Mouse (Mus musculus): ENCODE results near the gene Doc2a. TPM values are rescaled to one million over a fixed set of nuclear protein-coding genes. Genes with fewer than 3 reads are reported as not detected.
A peak's percentile ranks its signal among the peaks of the same experiment; 100 is the strongest.

The Doc2a gene
- polyA plus RNA-seq, 2 experiments, result 0.02 to 0.18 TPM

- no peak for ATAC-seq (ENCODE audit: insufficient read depth)
- Histone ChIP-seq H3K4me2 (ENCODE audit: low read depth) (no peak overlapping the region), H3K27me3 (ENCODE audit: control insufficient read depth, insufficient read depth, low read length) (no peaks in the 10 kb centered on the region), H3K4me3 (ENCODE audit: insufficient read depth in 1 of 2, low read depth in 2 of 2, low read length in 2 of 2) (no peak overlapping the region), H3K9me3 (ENCODE audit: control insufficient read depth, low read length) (no peaks in the 10 kb centered on the region), H3K36me3 (replicated peaks; ENCODE audit: control insufficient read depth, insufficient read depth, low read depth) (peaks cover 34% of the 10 kb centered on the region), H3K9ac (replicated peaks) (no peak overlapping the region), H3K4me1 (replicated peaks; ENCODE audit: control insufficient read depth in 2 of 2, insufficient read depth in 2 of 2, low read length in 1 of 2) (peaks cover 4 to 6% of the 10 kb centered on the region in 2 experiments; a peak in 3 of 4 replicates), H3K27ac (no peak overlapping the region)
- TF ChIP-seq CTCF (IDR thresholded peaks at IDR 0.05; ENCODE audit: low read depth) (no peak), EP300 (IDR thresholded peaks at IDR 0.05; ENCODE audit: low read depth) (no peak)
- 71% methylated on average over 9 of the region's 9 CpGs for WGBS (ENCODE audit: insufficient replicate concordance)
- no peak for DNase-seq (ENCODE audit: low read depth in 3 of 3, low spot score in 3 of 3)
Measured at GRCm38 (mm10) chr7:126856741-126857420, 9.7 kb downstream of the Doc2a start.

GRCm38 (mm10) chr7:126860987-126861386, 13.8 kb downstream of the Doc2a start:
- Histone ChIP-seq H3K36me3 (replicated peaks; ENCODE audit: control insufficient read depth, insufficient read depth, low read depth) (peaks cover 30% of the 10 kb centered on the region), H3K9me3 (ENCODE audit: control insufficient read depth, low read length) (no peaks in the 10 kb centered on the region), H3K27ac (peak overlapping the region; percentile 50), H3K4me3 (ENCODE audit: insufficient read depth in 1 of 2, low read depth in 2 of 2, low read length in 2 of 2) (peak overlapping the region; percentile 80 to 95), H3K4me2 (ENCODE audit: low read depth) (peak overlapping the region; percentile 99), H3K27me3 (ENCODE audit: control insufficient read depth, insufficient read depth, low read length) (no peaks in the 10 kb centered on the region), H3K4me1 (replicated peaks; ENCODE audit: control insufficient read depth in 2 of 2, insufficient read depth in 2 of 2, low read length in 1 of 2) (peaks cover 14 to 20% of the 10 kb centered on the region in 2 experiments), H3K9ac (replicated peaks) (peak overlapping the region; percentile 83)
- DNase-seq (ENCODE audit: low read depth in 3 of 3, low spot score in 3 of 3) (peak in 1 of 3 experiments; percentile 16), ATAC-seq (ENCODE audit: insufficient read depth) (no peak)
- WGBS (ENCODE audit: insufficient replicate concordance), result 29% methylated on average over 5 of the region's 5 CpGs
- TF ChIP-seq CTCF (IDR thresholded peaks at IDR 0.05; ENCODE audit: low read depth) (no peak), EP300 (IDR thresholded peaks at IDR 0.05; ENCODE audit: low read depth) (no peak)

GRCm38 (mm10) chr7:126861429-126862130, 14.4 kb downstream of the Doc2a start, which contains the start of gene Hirip3:
Gene Hirip3, plus strand, starts transcription at chr7:126861972.
- DNase-seq (ENCODE audit: low read depth in 3 of 3, low spot score in 3 of 3) (peak; percentile 91 to 94 (median 93)), ATAC-seq (ENCODE audit: insufficient read depth) (peak; percentile 93)
- peak within 1 kb of the TSS; percentile 80 to 95 for H3K4me3 ChIP-seq (ENCODE audit: insufficient read depth in 1 of 2, low read depth in 2 of 2, low read length in 2 of 2)
- TF ChIP-seq CTCF (IDR thresholded peaks at IDR 0.05; ENCODE audit: low read depth) (no peak), EP300 (IDR thresholded peaks at IDR 0.05; ENCODE audit: low read depth) (no peak)
- H3K27ac ChIP-seq, result peak within 1 kb of the TSS; percentile 58
- peak within 1 kb of the TSS; percentile 83 for H3K9ac ChIP-seq (replicated peaks)
- H3K9me3 ChIP-seq (ENCODE audit: control insufficient read depth, low read length), result no peaks in the 10 kb centered on the region
- H3K4me2 ChIP-seq (ENCODE audit: low read depth), result peak within 1 kb of the TSS; percentile 99
- 1% methylated on average over 42 of the region's 42 CpGs for WGBS (ENCODE audit: insufficient replicate concordance)
- peaks cover 33% of the 10 kb centered on the region for H3K36me3 ChIP-seq (replicated peaks; ENCODE audit: control insufficient read depth, insufficient read depth, low read depth)
- H3K4me1 ChIP-seq (replicated peaks; ENCODE audit: control insufficient read depth in 2 of 2, insufficient read depth in 2 of 2, low read length in 1 of 2), result peaks cover 14 to 20% of the 10 kb centered on the region in 2 experiments
- no peaks in the 10 kb centered on the region for H3K27me3 ChIP-seq (ENCODE audit: control insufficient read depth, insufficient read depth, low read length)

- Histone ChIP-seq H3K36me3 (replicated peaks; ENCODE audit: control insufficient read depth, insufficient read depth, low read depth) (peaks cover 36% of the 10 kb centered on the region), H3K4me1 (replicated peaks; ENCODE audit: control insufficient read depth in 2 of 2, insufficient read depth in 2 of 2, low read length in 1 of 2) (peaks cover 14 to 20% of the 10 kb centered on the region in 2 experiments), H3K27me3 (ENCODE audit: control insufficient read depth, insufficient read depth, low read length) (no peaks in the 10 kb centered on the region), H3K4me2 (ENCODE audit: low read depth) (peak within 1 kb of the TSS; percentile 99), H3K27ac (peak within 1 kb of the TSS; percentile 58), H3K4me3 (ENCODE audit: insufficient read depth in 1 of 2, low read depth in 2 of 2, low read length in 2 of 2) (peak within 1 kb of the TSS; percentile 80 to 95), H3K9ac (replicated peaks) (peak within 1 kb of the TSS; percentile 83), H3K9me3 (ENCODE audit: control insufficient read depth, low read length) (no peaks in the 10 kb centered on the region)
- WGBS (ENCODE audit: insufficient replicate concordance), result under 1% methylated on average over 41 of the region's 41 CpGs
- peak; percentile 77; the same call in 1 of the 2 replicates for ATAC-seq (ENCODE audit: insufficient read depth)
- peak; percentile 88 to 92 (median 90) for DNase-seq (ENCODE audit: low read depth in 3 of 3, low spot score in 3 of 3)
- TF ChIP-seq CTCF (IDR thresholded peaks at IDR 0.05; ENCODE audit: low read depth), result 0 out of 2 replicates have a peak, but pooled peaks have one; percentile 5
- no peak for TF ChIP-seq EP300 (IDR thresholded peaks at IDR 0.05; ENCODE audit: low read depth)
Measured at GRCm38 (mm10) chr7:126862147-126862784, 15.1 kb downstream of the Doc2a start, which contains the start of gene Ino80e. Gene Ino80e, minus strand, starts transcription at chr7:126862377.

Measured in liver, embryonic 14.5 days (tissue).